Mouse (Mus musculus) CH12.LX (cell line): Measurements from ENCODE around the gene Gm20219. TPM values are rescaled to one million over a fixed set of nuclear protein-coding genes. Genes with fewer than 3 reads are reported as not detected.

ENCODE experiments used
- DNase-seq: peaks from one replicate; pipeline ENCODE4 v3.0.0-alpha.2; 2013; ENCODE audit errors: extremely low read depth
- H3K27ac ChIP-seq: 2 replicates; pipeline ENCODE4 v1.5.1; 2012; ENCODE audit warnings: low read depth, mild to moderate bottlenecking, control low read depth, moderate library complexity; ENCODE audit not compliant: insufficient read depth
- H3K27me3 ChIP-seq: replicated peaks from 2 replicates; pipeline ENCODE3; 2012; ENCODE audit warnings: inconsistent platforms
- H3K36me3 ChIP-seq, 2 experiments: replicated peaks in 1 of 2; 2 replicates each; pipeline versions ENCODE3 to v1.6.1; 2012; ENCODE audit warnings: inconsistent platforms in 1 of 2, low read length in 1 of 2, mild to moderate bottlenecking in 1 of 2, mixed read lengths in 1 of 2, moderate library complexity in 1 of 2; ENCODE audit not compliant: control insufficient read depth in 1 of 2, insufficient read depth in 1 of 2
- H3K4me1 ChIP-seq, 2 experiments: 2 replicates each; pipeline ENCODE4 v1.6.1; 2012; ENCODE audit warnings: inconsistent platforms in 1 of 2, moderate library complexity in 1 of 2; ENCODE audit not compliant: insufficient read depth in 2 of 2, control insufficient read depth in 1 of 2
- H3K4me2 ChIP-seq: 2 replicates; pipeline ENCODE4 v1.6.1; 2012; ENCODE audit warnings: low read depth, mild to moderate bottlenecking, control low read depth; ENCODE audit not compliant: poor library complexity, insufficient read depth, severe bottlenecking
- H3K4me3 ChIP-seq, 3 experiments: fragments of 150-350 bp in 1 of 3; sonication (generic) in 1 of 3; replicated peaks in 1 of 3; 2 replicates each; pipeline versions ENCODE3 to v1.5.1; 2011 to 2012; ENCODE audit warnings: low read depth in 2 of 3, low read length in 2 of 3, mild to moderate bottlenecking in 2 of 3, moderate library complexity in 2 of 3, control low read depth in 1 of 3, improper control_type of control experiment in 1 of 3, inconsistent platforms in 1 of 3, mixed read lengths in 1 of 3; ENCODE audit not compliant: poor library complexity in 1 of 3
- H3K79me2 ChIP-seq: replicated peaks from 2 replicates; pipeline ENCODE4 v1.6.1; 2012; ENCODE audit warnings: mild to moderate bottlenecking, moderate library complexity; ENCODE audit not compliant: control insufficient read depth, poor library complexity, insufficient read depth, severe bottlenecking; ENCODE audit errors: extremely low read depth
- H3K9ac ChIP-seq: 2 replicates; pipeline ENCODE4 v1.6.1; 2012; ENCODE audit warnings: low read depth, mild to moderate bottlenecking, control low read depth, moderate library complexity; ENCODE audit not compliant: insufficient read depth
- H3K9me3 ChIP-seq: replicated peaks from 2 replicates; pipeline ENCODE3; 2012; ENCODE audit warnings: low read length, inconsistent platforms, mixed read lengths
- BHLHE40 ChIP-seq: IDR thresholded peaks from 2 replicates; pipeline ENCODE4 v1.6.1; 2011; ENCODE audit warnings: mild to moderate bottlenecking, low read depth, low read length, improper control_type of control experiment
- CHD1 ChIP-seq: IDR thresholded peaks from 2 replicates; pipeline ENCODE4 v1.6.1; 2012; ENCODE audit warnings: low read depth, low read length, improper control_type of control experiment, inconsistent platforms
- CHD2 ChIP-seq: IDR thresholded peaks from 2 replicates; pipeline ENCODE4 v1.6.1; 2011; ENCODE audit warnings: low read length, improper control_type of control experiment
- CTCF ChIP-seq, 2 experiments: IDR thresholded peaks in 1 of 2; conservative IDR thresholded peaks in 1 of 2; 2 replicates each; pipeline ENCODE4 v1.5.1; 2011 to 2012; ENCODE audit warnings: low read depth in 2 of 2, low read length in 2 of 2, improper control_type of control experiment in 1 of 2, inconsistent platforms in 1 of 2, mild to moderate bottlenecking in 1 of 2, moderate library complexity in 1 of 2
- E2F4 ChIP-seq: IDR thresholded peaks from 2 replicates; pipeline ENCODE4 v1.6.1; 2011; ENCODE audit warnings: low read depth, low read length, improper control_type of control experiment; ENCODE audit not compliant: insufficient replicate concordance
- ELF1 ChIP-seq: IDR thresholded peaks from 2 replicates; pipeline ENCODE4 v1.6.1; 2014; ENCODE audit warnings: low read depth, mild to moderate bottlenecking, inconsistent platforms, low read length, improper control_type of control experiment
- ETS1 ChIP-seq: conservative IDR thresholded peaks from 2 replicates; pipeline ENCODE4 v1.6.1; 2012; ENCODE audit warnings: low read depth, mild to moderate bottlenecking, inconsistent platforms, low read length, improper control_type of control experiment, moderate library complexity
- GABPA ChIP-seq: IDR thresholded peaks from 2 replicates; pipeline ENCODE4 v1.6.1; 2012; ENCODE audit warnings: low read depth, low read length, improper control_type of control experiment, inconsistent platforms; ENCODE audit not compliant: insufficient replicate concordance
- HCFC1 ChIP-seq: IDR thresholded peaks from 2 replicates; pipeline ENCODE4 v1.6.1; 2012; ENCODE audit warnings: low read depth, mild to moderate bottlenecking, inconsistent platforms, low read length, improper control_type of control experiment
- IRF4 ChIP-seq: IDR thresholded peaks from 2 replicates; pipeline ENCODE4 v1.6.1; 2014; ENCODE audit warnings: low read depth, mild to moderate bottlenecking, inconsistent platforms, low read length, improper control_type of control experiment
- JUN ChIP-seq: IDR thresholded peaks from 2 replicates; pipeline ENCODE4 v1.6.1; 2011; ENCODE audit warnings: low read depth, mild to moderate bottlenecking, low read length, improper control_type of control experiment, moderate library complexity; ENCODE audit not compliant: insufficient read depth
- MAFK ChIP-seq: IDR thresholded peaks from 2 replicates; pipeline ENCODE4 v1.6.1; 2011; ENCODE audit warnings: low read length, improper control_type of control experiment; ENCODE audit not compliant: insufficient replicate concordance
- MAX ChIP-seq: IDR thresholded peaks from 2 replicates; pipeline ENCODE4 v1.6.1; 2011; ENCODE audit warnings: low read length, improper control_type of control experiment
- MAZ ChIP-seq: IDR thresholded peaks from 2 replicates; pipeline ENCODE4 v1.6.1; 2012; ENCODE audit warnings: low read depth, mild to moderate bottlenecking, inconsistent platforms, low read length, improper control_type of control experiment, moderate library complexity
- MXI1 ChIP-seq: IDR thresholded peaks from 2 replicates; pipeline ENCODE4 v1.6.1; 2011; ENCODE audit warnings: mild to moderate bottlenecking, low read depth, low read length, improper control_type of control experiment
- NELFE ChIP-seq: IDR thresholded peaks from 2 replicates; pipeline ENCODE4 v1.6.1; 2011; ENCODE audit warnings: low read depth, low read length, improper control_type of control experiment
- NRF1 ChIP-seq: IDR thresholded peaks from 2 replicates; pipeline ENCODE4 v1.6.1; 2014; ENCODE audit warnings: low read depth, mild to moderate bottlenecking, inconsistent platforms, low read length, improper control_type of control experiment, moderate library complexity
- POLR2A ChIP-seq: IDR thresholded peaks from 2 replicates; pipeline ENCODE4 v1.6.1; 2011; ENCODE audit warnings: low read depth, mild to moderate bottlenecking, improper control_type of control experiment, low read length
- POLR2AphosphoS2 ChIP-seq: IDR thresholded peaks from 2 replicates; pipeline ENCODE4 v1.6.1; 2011; ENCODE audit warnings: low read depth, low read length, improper control_type of control experiment
- RAD21 ChIP-seq: IDR thresholded peaks from 2 replicates; pipeline ENCODE4 v1.6.1; 2011; ENCODE audit warnings: low read depth, mild to moderate bottlenecking, low read length, improper control_type of control experiment, moderate library complexity
- SMC3 ChIP-seq: IDR thresholded peaks from 2 replicates; pipeline ENCODE4 v1.6.1; 2011; ENCODE audit warnings: low read depth, low read length, improper control_type of control experiment
- TBP ChIP-seq: conservative IDR thresholded peaks from 2 replicates; pipeline ENCODE4 v1.6.1; 2011; ENCODE audit warnings: low read depth, low read length, improper control_type of control experiment
- USF1 ChIP-seq: IDR thresholded peaks from 2 replicates; pipeline ENCODE4 v1.6.1; 2014; ENCODE audit warnings: low read depth, mild to moderate bottlenecking, inconsistent platforms, low read length, improper control_type of control experiment
- ZC3H11A ChIP-seq: IDR thresholded peaks from 2 replicates; pipeline ENCODE4 v1.6.1; 2012; ENCODE audit warnings: low read depth, mild to moderate bottlenecking, inconsistent platforms, low read length, improper control_type of control experiment
- ZKSCAN1 ChIP-seq: IDR thresholded peaks from 2 replicates; pipeline ENCODE4 v1.6.1; 2012; ENCODE audit warnings: low read depth, inconsistent platforms, low read length, improper control_type of control experiment, borderline replicate concordance
- ZMIZ1 ChIP-seq: IDR thresholded peaks from 2 replicates; pipeline ENCODE4 v1.6.1; 2012; ENCODE audit warnings: low read depth, mild to moderate bottlenecking, inconsistent platforms, low read length, improper control_type of control experiment
- ZNF384 ChIP-seq: IDR thresholded peaks from 2 replicates; pipeline ENCODE4 v1.6.1; 2012; ENCODE audit warnings: low read depth, low read length, improper control_type of control experiment, inconsistent platforms
- dilution Hi-C: fragments of 300-500 bp; cut with MboI; formaldehyde crosslinking; loops from 2 replicates; pipeline ENCODE4 v1.14.3; 2020; ENCODE audit warnings: low sequenced_read_pairs; ENCODE audit not compliant: extremely low pct_unique_long_range_greater_than_20kb, extremely low pct_ligation_motif_present
- in situ Hi-C: fragments of 300-500 bp; cut with MboI; formaldehyde crosslinking; loops from 3 replicates; pipeline ENCODE4 v1.14.3; 2019; ENCODE audit warnings: low sequenced_read_pairs, low pct_ligation_motif_present, low pct_unique_long_range_greater_than_20kb, mixed read lengths
- polyA plus RNA-seq: library from polyadenylated mRNA; unstranded; fragments of >175 nt; gene quantifications from 2 replicates; pipeline ENCODE4 v1.2.1, GENCODE M21; 2012; ENCODE audit warnings: low read depth; ENCODE audit not compliant: insufficient read length
- total RNA-seq, 2 experiments: library from RNA; depleted of rRNA; stranded (reverse); fragments of 300-350 nt in 1 of 2; fragments of >200 nt in 1 of 2; gene quantifications; 2 replicates each; pipeline ENCODE4 v1.2.3; 2012 to 2014

The Gm20219 gene
- total and polyA plus RNA-seq, 3 experiments, result 0.42 to 1.6 TPM; not detected in 1

GRCm38 (mm10) chr17:56512310-56512709, 41.9 kb downstream of the Gm20219 start, which contains the start of gene Znrf4:
Gene Znrf4 (minus strand): TSS chr17:56512431.
- in situ Hi-C loops, result no loop called here
- peaks cover 28% of the 10 kb centered on the region for H3K9me3 ChIP-seq
- H3K4me3 ChIP-seq, result no peak within 1 kb of the TSS
- dilution Hi-C loops, result no loop called here
- peaks cover 2 to 5% of the 10 kb centered on the region in 2 experiments; a peak in 1 of 4 replicates for H3K4me1 ChIP-seq
- TF ChIP-seq CHD1 (no peak), CTCF (conservative IDR thresholded peaks at IDR 0.05 in 1 of 2, IDR thresholded peaks at IDR 0.05 in 1 of 2; ENCODE audit: low read depth in 2 of 2, low read length in 2 of 2) (no peak), POLR2AphosphoS2 (no peak), MAFK (no peak), TBP (no peak), CHD2 (no peak), MAX (no peak), IRF4 (no peak), ZKSCAN1 (no peak), MAZ (no peak), ZMIZ1 (no peak), NELFE (no peak), MXI1 (no peak), ZC3H11A (no peak), ZNF384 (no peak), BHLHE40 (no peak), JUN (no peak), E2F4 (no peak), ELF1 (no peak), HCFC1 (no peak)
- TF ChIP-seq, all 38 proteins: peak for 0
- no peak for DNase-seq
- Histone ChIP-seq H3K9ac (no peak within 1 kb of the TSS), H3K4me2 (no peak within 1 kb of the TSS), H3K79me2 (no peaks in the 10 kb centered on the region), H3K36me3 (no peaks in the 10 kb centered on the region), H3K27me3 (peaks cover 31% of the 10 kb centered on the region), H3K27ac (no peak within 1 kb of the TSS)

- in situ Hi-C loops, result no loop called here
- Histone ChIP-seq H3K4me2 (no peak overlapping the region), H3K9me3 (peaks cover 27% of the 10 kb centered on the region), H3K4me3 (no peak overlapping the region), H3K79me2 (no peaks in the 10 kb centered on the region), H3K9ac (no peak overlapping the region), H3K27ac (no peak overlapping the region), H3K36me3 (no peaks in the 10 kb centered on the region), H3K27me3 (peaks cover 26% of the 10 kb centered on the region), H3K4me1 (peaks cover 2 to 10% of the 10 kb centered on the region in 2 experiments; a peak in 1 of 4 replicates)
- no peak for DNase-seq
- dilution Hi-C loops, result no loop called here
- TF ChIP-seq MAFK (no peak), JUN (no peak), SMC3 (no peak), MXI1 (no peak), ETS1 (no peak), RAD21 (no peak), TBP (no peak), GABPA (no peak), CTCF (conservative IDR thresholded peaks at IDR 0.05 in 1 of 2, IDR thresholded peaks at IDR 0.05 in 1 of 2; ENCODE audit: low read depth in 2 of 2, low read length in 2 of 2) (no peak), MAZ (no peak), ZMIZ1 (no peak), NRF1 (no peak), ZC3H11A (no peak), USF1 (no peak), POLR2A (no peak), HCFC1 (no peak)
These were observed 42.5 kb downstream of the Gm20219 start for GRCm38 (mm10) chr17:56511707-56512090.
